Mouse (Mus musculus) thymus, postnatal 0 days (tissue): ENCODE measurements around the gene Diras1. TPM values are rescaled to one million over a fixed set of nuclear protein-coding genes. Genes with fewer than 3 reads are reported as not detected.
A peak's percentile ranks its signal among the peaks of the same experiment; 100 is the strongest.
"Not testable (repeated sequence)": the region's sequence is repeated elsewhere in the genome, so short reads cannot be mapped to it uniquely, and the experiment has no call there.

ENCODE experiments used
- DNase-seq: peaks from one replicate; pipeline ENCODE4 v3.0.0-alpha.2; 2015; ENCODE audit warnings: low spot score
- polyA plus RNA-seq: library from polyadenylated mRNA; unstranded; fragments of >200 nt; fragmentation: Nextera tagmentation; extraction: Ambion mirVana; gene quantifications from 2 replicates; pipeline ENCODE4 v1.2.1, GENCODE M21; 2015

Gene Diras1
- polyA plus RNA-seq, 1 experiment from 2014 or later, result 0.04 TPM

- DNase-seq, result peak; percentile 76
Observed at GRCm38 (mm10) chr10:80998778-80999177, 26.7 kb downstream of the Diras1 start.

- no peak for DNase-seq
Observed at GRCm38 (mm10) chr10:80998021-80998420, 27.4 kb downstream of the Diras1 start.

- DNase-seq, result no peak
Observed at GRCm38 (mm10) chr10:80997332-80997731, 28.1 kb downstream of the Diras1 start.

GRCm38 (mm10) chr10:80996501-80996900 is 29.0 kb downstream of the Diras1 start:
- DNase-seq, result no peak

GRCm38 (mm10) chr10:80995091-80995632 is 30.3 kb downstream of the Diras1 start:
- DNase-seq, result peak; percentile 79

GRCm38 (mm10) chr10:80994621-80995020 is 30.8 kb downstream of the Diras1 start:
- no peak for DNase-seq

GRCm38 (mm10) chr10:80993276-80993675 is 32.2 kb downstream of the Diras1 start:
- DNase-seq, result no peak

GRCm38 (mm10) chr10:80991945-80992344 is 33.5 kb downstream of the Diras1 start:
- DNase-seq, result no peak

GRCm38 (mm10) chr10:80991007-80991406 is 34.5 kb downstream of the Diras1 start:
- DNase-seq, result peak; percentile 63

- DNase-seq, result peak; percentile 56
Observed at GRCm38 (mm10) chr10:80990406-80990805, 35.1 kb downstream of the Diras1 start.

GRCm38 (mm10) chr10:80989854-80990253 is 35.6 kb downstream of the Diras1 start:
- not testable (repeated sequence) for DNase-seq

- no peak for DNase-seq
Observed at GRCm38 (mm10) chr10:80989446-80989845, 36.0 kb downstream of the Diras1 start.

GRCm38 (mm10) chr10:80987709-80988441 is 37.6 kb downstream of the Diras1 start:
- peak; percentile 81 for DNase-seq

- DNase-seq, result no peak
Observed at GRCm38 (mm10) chr10:80986754-80987153, 38.7 kb downstream of the Diras1 start.

- peak; percentile 28 for DNase-seq
Observed at GRCm38 (mm10) chr10:80985970-80986701, 39.3 kb downstream of the Diras1 start.

GRCm38 (mm10) chr10:80985241-80985969 is 40.1 kb downstream of the Diras1 start:
- peak; percentile 27 for DNase-seq

GRCm38 (mm10) chr10:80984223-80984622 is 41.2 kb downstream of the Diras1 start:
- DNase-seq, result no peak

- DNase-seq, result no peak
Observed at GRCm38 (mm10) chr10:80982381-80982780, 43.1 kb downstream of the Diras1 start.

GRCm38 (mm10) chr10:80981564-80982112 is 43.8 kb downstream of the Diras1 start:
- no peak for DNase-seq

GRCm38 (mm10) chr10:80975478-80975877 is 50.0 kb downstream of the Diras1 start:
- no peak for DNase-seq

- DNase-seq, result no peak
Observed at GRCm38 (mm10) chr10:80973722-80974121, 51.7 kb downstream of the Diras1 start.
